Mouse (Mus musculus) mouse trophoblast stem cell (cell line): ENCODE measurements around the gene Ugt1a1.
"Not testable (repeated sequence)": the region's sequence is repeated elsewhere in the genome, so short reads cannot be mapped to it uniquely, and the experiment has no call there.

Source experiments
- in situ Hi-C, 2 experiments: fragments of 300-500 bp; cut with MseI, MboI; formaldehyde crosslinking; loops; 2 replicates in 1 of 2; 3 replicates in 1 of 2; pipeline ENCODE4 v1.15.1; 2025

Ugt1a1 gene

DNA sequence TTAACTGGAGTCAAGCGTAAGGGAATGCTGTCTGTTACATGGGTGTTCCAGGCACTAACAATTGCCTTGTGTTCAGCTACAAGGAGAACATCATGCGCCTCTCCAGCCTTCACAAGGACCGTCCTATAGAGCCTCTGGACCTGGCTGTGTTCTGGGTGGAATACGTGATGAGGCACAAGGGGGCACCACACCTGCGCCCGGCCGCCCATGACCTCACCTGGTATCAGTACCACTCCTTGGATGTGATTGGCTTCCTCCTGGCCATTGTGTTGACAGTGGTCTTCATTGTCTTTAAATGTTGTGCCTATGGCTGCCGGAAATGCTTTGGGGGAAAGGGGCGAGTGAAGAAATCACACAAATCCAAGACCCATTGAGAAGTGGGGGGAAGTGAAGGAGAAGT, 6.3 kb downstream of the Ugt1a1 start:
- in situ Hi-C loops = no loop called here

DNA sequence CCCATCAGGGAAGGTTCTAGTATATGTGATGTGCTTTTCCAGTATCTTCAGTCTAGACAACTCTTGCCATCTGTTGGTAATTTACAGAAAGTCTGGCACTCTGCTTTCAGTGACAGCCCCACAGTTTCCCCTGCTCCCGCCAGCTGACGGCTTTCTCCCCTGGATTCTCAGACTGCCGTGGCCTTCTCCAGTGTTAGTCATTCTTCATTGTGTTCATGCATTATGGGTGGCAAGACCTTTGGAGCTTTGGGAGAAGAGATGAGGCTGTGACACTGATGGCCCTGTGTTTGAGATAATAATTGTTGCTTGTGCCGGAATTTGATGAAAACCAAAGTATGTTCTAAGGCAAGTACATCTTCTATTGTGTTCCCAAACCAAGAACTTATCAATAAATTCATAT, 6.8 kb downstream of the Ugt1a1 start:
- in situ Hi-C loops = no loop called here

DNA sequence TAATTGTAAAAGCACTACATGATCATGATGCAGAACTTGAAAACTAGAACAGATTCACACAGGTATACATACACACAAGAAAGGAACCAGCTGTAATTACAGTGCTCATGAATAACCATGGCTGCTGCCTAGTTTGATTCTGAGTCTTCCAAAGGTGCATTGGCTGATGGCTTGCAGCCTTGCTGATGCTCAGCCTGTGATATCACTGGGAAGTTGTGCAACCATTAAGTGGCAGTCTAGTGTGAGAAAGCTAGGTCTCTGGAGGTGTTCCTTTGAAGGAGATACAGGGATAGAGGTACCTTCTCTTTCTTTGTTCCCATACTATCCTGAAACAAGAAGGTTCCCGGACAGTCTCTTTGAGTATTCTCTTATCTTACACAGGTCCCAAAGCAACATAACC, 7.3 kb downstream of the Ugt1a1 start:
- in situ Hi-C loops = no loop called here

DNA sequence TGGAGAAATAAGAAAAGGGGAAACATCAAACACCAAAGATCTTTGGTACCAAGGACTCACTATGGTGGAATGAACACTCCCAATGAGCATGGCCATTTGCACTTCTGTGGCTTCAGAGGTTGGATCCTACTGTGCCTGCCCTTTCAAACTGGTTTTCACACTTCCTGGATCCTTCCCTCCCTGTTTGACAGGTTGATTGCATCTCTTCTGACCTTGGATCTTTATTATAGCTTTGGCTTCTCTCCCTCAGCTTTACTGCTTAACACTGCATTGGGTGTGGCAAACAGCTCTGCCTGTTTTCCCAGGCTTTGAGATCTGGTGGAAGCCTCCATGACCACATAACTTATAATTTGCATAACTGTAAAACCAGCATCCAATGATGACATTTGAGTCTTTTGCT, 8.6 kb downstream of the Ugt1a1 start:
- in situ Hi-C loops = no loop called here

DNA sequence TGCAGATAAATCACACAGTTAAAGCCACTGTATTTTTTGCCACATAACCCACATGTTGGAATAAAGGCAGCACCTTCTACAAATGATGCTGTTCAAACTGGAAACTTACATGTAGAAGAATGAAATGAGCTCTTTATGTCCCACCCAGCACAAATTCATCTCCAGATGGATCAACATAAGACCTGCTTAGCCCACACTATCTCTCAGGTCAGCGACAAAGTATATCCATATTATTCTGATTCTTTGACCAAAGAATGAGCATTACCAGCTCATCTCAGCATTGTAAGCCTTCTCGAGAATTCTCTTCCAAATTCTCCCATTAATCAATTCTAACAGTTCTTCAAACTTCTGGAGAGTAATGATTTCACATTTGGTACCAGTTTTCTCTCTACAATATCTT, 10.5 kb downstream of the Ugt1a1 start:
- in situ Hi-C loops = no loop called here

DNA sequence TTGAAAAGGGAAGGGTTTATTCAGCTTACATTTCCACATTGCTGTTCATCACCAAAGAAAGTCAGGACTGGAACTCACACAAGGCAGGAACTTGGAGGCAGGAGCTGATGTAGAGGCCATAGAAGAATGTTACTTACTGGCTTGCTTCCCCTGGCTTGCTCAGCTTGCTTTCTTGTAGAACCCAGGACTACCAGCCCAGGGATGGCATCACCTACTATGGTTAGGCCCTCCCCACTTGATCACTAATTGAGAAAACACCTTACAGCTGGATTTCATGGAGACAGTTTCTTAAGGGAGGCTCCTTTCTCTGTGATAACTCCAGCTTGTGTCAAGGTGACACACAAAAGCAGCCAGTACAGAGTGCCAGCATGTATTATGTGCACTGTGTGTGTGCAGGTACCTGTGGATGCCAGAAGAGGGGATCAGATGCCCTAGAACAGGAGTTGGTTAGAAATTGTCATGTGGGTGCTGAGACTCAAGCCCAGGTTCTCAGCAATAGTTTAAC, 11.3 kb downstream of the Ugt1a1 start:
- in situ Hi-C loops = not testable (repeated sequence)

DNA sequence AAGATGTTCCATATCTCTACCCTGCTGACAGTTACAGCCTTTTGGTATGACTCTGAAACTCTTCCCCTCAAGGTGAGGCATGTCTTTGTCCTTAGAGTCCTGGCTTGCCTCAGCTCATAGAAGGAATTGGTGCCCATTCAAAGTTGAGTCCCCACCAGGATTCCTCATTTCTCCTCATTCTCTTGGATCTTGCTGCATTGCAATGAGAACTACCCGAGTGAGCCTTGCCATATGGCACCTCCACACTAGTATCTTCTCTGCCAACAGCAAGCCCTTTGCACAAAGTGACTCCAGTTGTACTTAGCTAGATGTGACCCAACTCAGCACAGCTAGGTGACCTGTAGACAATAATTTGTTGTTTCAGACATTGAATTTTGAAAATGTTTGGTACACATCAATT, 11.8 kb downstream of the Ugt1a1 start:
- in situ Hi-C loops = no loop called here

DNA sequence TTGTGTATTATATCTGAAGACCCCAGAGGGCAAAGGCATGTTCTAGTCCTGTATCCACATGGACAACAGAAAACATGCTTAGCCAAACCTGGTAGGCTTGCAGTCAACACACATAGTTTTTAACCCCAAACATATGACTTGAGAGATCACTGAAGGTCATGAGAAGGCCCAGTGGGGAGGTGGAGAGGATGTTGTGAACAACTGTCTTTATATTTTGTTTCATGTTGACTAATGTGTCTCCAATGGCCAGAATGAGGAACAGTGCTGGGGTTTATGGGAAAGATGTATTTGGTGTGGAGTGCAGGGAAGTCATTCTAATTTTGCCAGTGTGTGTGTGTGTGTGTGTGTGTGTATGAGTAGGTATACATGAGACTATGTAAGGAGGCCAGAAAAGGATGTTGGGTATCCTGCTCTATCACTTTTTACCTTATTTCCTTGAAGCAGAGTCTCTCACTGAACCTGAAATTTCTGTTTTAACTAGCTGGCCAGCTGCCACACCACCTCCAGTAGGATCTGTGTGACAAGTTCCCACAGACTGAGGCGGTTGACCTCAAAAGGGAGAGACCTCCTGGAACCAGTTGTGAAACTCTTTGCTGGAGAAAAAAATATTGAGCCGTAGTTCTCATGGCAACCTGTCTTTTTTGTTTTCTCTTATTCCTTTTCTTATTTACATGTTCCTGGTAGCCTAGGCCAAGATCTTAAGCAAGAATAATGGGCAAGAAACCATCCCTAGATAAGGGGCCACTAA, 12.4 kb downstream of the Ugt1a1 start:
- in situ Hi-C loops = no loop called here

DNA sequence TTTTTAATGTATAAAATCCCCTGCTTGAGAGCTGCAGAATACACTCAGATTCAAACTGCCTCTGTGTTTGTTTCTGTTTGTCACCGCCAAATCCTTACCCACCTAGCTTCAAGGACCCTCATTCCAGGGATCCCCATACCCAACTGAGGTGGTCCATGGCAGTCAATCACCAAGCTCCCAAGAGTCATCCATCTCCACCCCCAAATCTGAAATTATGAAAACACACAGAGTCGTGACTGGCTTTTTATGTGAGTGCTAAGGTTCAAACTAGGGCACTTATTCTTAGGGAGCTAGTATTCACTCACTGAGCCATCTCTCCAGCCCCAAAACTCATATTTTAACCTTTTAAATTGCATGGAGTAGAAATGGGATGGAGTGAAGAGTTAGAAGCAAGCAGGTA, 13.5 kb downstream of the Ugt1a1 start:
- in situ Hi-C loops = not testable (repeated sequence)

DNA sequence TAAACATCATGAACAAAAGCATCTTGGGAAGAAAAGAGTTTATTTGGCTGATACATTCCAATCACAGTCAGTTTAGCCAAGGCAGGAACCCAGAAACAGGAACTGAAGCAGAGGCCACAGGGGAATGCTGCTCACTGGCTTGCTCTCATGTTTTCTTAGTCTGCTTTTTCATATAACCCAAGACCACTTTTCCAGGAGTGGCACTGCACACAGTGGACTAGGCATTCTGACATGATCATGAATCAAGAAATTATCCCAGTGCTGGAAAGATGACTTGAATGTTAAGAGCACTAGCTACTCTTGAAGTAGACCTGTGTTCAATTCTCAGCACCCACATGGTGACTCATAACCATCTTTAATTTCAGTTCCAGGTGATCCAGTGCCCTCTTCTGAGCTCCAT, 14.0 kb downstream of the Ugt1a1 start:
- in situ Hi-C loops = no loop called here

DNA sequence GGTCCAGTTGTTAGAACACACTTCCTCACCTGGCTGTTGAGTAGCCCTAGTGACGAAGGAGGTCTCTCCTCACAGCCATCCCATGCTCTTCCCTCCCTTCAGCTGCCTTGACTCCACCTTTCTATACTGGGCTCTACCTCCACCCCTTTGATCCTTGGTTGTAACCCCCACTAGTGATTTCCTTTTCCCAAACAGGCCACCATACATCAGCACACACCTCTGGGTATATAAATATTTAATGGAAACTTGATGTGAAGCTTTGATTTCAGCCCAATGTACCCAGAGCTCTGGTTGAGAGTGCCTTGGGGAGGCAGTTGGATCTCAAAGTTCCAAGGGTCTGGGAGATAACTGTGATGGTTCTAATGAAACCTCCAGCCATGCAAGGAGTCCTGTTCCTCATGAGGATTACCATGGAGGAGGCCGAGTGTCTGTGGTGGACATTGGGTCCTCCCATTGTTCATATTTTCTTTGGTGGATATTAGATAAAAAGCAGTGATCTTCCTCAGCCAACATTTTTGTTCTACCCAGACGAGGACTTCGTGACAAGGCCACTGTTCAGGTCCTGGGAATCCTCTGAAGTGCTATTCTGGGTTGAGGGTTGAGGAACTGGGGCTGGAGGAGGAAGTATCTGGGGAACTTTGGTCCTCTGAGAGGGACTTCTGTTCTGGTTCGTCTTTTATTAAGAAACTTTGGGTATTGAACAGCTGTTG, 15.1 kb downstream of the Ugt1a1 start, which contains the start of gene Mroh2a:
Gene Mroh2a, plus strand, starts transcription at position 317 of the 710 bp plus-strand sequence.
- in situ Hi-C loops = no loop called here

DNA sequence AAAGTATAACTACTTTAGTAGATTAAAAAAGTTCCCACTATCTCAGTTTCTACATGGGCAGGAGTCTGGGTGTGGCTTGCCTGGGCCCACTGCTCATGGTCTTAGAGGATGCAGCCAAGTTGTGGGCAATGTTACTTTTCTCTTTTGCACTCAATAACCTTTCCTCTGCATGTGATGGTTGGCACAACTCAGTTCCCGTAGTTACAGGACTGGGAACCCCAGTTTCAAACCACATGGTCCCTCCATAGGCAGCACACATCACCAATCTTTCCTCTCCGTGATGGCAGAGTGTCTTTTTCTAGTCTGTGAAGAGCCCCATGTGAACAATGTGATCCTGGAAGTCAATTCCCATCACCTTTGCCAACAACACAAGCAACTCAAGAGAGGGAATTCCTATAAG, 15.7 kb downstream of the Ugt1a1 start:
- in situ Hi-C loops = no loop called here

DNA sequence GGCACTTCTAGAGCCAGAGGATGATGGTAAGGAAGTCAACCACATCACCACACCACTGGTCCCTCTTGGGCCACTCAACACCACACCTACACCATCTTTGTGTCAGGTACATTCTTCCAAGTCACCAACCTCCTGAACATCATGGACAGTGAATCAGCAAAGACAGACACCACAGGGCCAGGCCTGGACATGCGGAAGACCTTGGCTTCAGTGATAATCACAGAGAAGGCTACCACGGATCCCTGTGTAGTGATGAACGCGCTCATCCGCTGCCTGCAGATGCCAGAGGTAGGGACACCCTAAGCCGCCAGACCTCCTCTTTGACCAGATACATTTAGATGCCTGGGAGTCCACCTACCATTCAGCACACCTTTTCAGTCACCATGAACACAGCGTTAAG, 16.4 kb downstream of the Ugt1a1 start:
- in situ Hi-C loops = no loop called here

DNA sequence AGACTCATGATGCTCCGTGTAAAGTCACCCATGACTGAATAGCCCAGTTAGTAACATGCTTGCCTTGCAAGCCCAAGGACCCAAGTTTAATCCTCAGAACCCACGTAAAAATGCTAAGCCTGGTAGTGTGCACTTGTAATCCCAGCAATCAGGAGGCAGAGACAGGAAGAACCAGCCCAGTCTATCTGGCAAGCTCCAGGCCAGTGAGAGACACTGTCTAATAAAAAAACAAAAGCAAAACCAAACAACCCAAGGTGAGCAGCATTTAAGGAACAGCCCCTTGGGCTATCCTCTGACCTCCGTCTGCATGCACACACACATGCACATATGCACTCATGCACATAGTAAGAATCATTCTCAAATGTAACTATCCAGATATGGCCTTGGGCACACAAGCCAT, 17.8 kb downstream of the Ugt1a1 start:
- in situ Hi-C loops = no loop called here

DNA sequence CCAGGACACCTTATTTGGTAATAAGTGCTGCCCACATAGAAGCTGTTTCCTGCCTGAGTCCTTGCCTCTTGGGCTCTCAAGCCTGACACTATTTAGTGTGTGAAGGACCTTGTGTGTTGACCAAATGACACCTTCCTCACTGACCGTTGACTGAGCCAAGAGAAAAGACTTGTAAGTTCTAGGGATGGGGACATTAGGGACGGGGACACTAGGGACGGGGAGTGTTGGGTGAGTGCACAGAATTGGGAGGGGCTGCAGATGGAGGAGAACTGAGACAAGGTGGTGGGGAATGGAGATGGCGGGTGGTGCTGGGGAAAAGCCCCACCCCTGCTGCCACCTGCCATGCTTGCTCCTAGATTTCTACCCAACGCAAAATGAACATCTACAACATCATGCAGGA, 18.2 kb downstream of the Ugt1a1 start:
- in situ Hi-C loops = no loop called here

DNA sequence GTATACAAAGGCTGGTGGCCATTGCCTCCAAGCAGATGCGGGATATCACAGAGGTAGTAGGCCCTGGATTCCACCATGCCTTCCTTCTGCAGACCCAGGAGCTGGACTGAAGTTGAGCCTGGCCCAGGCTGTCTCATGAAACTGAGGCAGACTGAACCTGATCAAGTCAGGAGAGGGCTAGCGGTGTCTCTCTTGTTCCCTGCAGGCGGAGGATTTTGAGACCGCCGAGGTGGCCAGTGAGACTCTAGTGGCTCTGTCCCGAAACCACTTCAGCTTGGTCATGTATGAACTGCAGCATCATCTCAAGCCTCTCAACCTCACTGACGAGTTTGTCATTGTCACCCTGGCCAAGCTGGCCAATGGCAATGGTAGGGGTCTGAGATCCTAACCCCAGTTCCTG, 18.7 kb downstream of the Ugt1a1 start:
- in situ Hi-C loops = no loop called here

DNA sequence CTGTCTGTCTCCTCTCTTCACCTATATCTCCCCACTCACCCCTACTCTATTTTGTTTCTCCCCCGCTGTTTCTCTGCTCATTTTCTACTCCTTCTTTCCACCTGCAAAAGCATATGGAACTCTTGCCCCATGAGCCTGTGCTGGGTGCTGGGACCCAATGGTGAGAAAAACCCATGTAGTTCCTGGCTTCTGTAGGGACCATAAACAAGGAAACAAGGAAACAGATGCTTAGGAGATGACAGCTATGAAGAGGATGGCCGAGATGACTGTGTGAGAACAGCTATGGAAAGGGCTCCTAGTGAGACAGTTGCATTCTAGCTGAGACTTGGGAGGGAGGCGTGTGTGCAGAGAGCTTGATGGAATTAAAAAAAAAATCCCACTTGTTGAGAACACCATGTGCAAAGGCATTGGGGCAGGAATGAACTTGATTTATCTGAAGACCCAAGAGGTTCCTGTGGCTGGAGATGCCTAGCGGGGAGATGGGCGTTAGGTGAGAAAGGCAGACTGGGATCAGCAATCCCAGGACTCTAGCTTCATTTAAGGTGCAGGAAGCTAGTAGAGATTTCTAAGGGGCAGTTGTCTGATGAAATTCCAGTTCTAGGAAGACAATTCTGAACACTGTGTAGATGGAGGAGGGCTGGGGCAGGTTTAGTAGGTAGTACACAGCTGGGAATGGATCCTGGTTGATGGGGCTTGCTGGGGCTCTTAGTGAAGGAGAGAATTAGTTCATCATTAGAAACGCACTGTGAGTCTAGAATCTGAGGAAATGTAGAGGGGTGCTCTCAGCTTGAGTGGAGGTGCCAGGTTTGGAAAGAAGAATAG, 19.4 kb downstream of the Ugt1a1 start:
- in situ Hi-C loops = no loop called here

DNA sequence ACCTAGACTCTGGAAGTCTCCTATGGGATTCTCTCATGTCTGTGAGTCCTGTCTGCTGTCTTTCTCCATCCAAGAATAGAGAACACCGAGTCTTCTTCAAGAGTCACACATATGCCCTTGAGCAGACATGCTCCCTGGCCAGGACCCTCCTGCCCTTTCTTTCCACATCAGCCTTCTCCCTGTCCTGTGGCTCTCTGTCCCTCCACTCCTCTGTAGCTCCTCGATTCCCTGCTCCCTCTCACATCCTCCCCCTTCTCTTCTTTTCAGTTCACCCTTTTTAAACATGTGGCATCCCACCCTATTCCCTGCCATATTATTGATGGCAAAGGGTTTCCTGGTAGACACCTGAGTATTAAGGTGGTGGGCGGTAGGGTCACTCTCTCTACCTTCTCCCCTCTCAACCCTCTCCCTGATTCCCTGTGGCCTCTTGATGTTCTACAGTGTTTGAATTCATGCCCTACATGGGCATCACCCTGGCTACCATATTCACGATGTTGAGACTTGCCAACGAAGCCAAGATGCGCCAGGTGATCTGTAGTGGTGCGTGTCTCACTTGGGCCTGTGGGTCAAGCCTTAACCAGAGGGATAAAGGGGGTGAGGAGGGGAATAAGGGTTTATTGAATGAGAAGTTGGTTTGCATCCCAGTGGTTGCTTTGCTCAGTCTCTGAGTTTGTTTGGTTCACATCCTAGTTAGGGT, 20.2 kb downstream of the Ugt1a1 start:
- in situ Hi-C loops = no loop called here

DNA sequence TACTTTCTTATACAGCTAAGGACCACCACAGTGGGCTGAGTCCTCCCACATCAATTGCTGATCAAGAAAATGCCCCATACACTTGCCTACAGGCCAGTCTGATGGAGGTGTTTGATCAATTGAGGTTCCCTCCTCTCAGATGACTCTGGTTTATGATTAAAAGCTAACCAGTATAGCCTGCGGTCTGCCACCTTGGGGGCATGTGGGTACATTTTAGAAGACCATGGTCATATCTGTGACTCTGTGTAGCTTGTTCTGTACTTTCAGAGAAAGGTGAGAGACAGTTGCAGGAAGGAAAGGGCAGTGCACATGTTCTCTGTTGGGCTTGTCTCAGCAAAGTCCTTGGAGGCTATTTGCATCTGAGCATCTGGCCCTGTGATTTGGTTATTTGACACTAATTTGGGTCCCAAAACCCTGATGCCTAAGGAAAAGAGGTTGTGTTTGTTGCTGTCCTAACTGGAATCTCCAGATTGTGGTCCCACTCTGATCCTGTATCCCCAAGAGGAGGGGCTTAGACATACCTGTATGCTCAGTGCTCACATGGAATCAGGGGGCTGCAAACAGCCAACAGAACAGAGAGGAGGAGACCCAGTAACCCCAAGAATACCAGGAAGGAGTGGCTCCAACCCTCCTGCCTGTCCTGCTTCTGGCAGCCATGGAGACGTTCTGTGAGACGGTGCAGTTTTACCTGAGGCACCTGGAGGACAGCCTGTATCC, 21.1 kb downstream of the Ugt1a1 start:
- in situ Hi-C loops = no loop called here

DNA sequence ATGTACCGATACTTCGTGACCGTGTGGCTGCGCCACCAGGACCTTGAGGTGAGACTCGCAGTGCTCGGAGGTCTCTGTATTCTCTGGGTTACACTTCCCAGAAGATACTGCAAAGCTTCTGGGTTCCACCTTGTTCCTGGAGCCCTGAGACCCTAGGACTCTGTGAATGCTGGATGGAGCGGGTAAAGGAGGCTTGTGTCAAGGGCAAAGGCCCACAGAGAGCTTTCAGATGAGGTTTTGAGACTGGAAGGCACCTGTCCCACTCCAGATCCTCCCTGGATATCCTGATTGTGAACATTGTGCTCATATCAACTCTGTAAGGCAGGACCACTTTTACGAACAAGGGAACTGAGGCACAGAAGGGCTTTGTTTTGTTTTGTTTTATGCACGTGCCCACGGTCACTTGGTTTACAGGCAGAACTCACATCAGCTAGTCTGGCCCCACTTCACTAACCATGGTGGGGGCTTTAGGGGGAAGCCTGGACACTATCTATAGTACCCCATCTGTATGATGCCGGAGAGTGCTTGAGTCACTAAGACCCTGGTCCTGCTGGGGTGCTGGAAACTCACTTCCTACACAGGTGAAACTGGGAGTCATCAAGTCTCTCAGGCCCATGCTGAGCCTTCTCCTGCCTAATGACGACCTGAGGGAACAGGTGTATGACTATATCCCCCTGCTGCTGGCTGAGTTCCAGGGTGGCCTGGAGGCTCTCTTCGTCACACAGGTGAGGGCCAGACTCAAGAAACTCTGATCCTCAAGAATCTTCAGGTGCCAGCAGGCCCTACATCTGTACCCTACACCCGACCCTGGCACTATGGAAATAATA, 21.9 kb downstream of the Ugt1a1 start:
- in situ Hi-C loops = no loop called here
